Mouse (Mus musculus): ENCODE results near the gene Gm20388. TPM values are rescaled to one million over a fixed set of nuclear protein-coding genes. Genes with fewer than 3 reads are reported as not detected.
A peak's percentile ranks its signal among the peaks of the same experiment; 100 is the strongest.

Gm20388 gene
- total RNA-seq, 1 experiment from 2014 or later = 35.7 TPM

DNA sequence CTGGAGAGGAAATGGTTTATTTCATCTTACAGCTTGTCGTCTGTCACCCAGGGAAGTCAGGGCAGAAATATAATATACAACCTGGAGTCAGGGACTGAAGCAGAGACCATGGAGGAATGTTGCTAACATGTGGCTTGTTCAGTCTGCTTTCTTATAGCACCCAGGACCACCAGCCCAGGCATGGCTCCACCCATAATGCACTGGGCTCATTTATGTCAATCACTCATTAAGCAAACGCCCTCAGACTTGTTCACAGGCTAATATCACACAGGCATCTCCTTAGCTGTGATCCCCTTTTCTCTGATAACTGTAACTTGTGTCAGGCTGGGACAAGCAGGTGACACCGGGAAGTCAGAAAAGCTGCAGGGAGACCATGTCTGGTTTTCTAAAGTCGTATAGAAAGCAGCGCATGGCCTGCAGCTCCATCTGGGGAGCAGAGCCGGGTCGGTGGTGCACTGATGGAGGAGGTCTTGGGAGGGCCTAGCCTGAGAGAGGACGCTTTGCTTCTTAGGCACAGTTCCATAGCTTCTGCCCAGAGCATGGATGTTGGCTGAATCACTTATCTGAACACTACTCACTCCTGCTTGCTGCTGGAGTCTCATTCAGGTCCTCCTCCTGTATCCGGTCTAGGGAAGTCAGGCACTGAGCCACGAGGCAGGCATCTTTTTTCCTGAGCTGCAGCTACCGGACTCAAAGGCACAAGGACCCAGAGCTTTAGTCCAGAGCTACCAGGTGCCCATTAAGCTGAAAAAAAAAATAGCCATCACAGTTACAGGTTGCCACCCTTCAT lies 1252.5 kb downstream of the Gm20388 start:
- no peak for ATAC-seq (replicated peaks; ENCODE audit: low read depth, poor library complexity, severe bottlenecking)

DNA sequence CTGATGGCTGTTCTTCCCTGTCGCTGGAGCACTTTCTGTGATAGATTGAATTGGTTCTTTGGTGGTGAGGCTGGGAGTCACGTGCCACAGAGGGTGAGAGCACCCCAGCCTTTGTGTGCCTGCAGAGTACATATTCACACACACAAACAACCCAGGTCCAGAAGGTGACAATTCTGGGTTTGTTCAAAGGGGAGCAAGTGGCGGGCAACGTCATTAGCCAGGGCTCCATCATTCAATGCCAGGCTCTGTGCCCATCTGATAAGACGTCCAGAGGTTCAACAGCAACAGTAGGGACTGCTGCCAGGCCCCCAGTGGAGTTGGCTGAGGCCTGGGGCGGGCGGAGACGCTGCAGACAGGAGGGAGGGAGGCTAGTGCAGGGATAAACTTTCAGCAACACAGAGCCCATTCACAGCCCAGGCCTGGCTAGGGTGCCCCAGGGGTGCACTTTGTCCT lies 1253.4 kb downstream of the Gm20388 start:
- ATAC-seq (replicated peaks; ENCODE audit: low read depth, poor library complexity, severe bottlenecking) = peak; percentile 65

DNA sequence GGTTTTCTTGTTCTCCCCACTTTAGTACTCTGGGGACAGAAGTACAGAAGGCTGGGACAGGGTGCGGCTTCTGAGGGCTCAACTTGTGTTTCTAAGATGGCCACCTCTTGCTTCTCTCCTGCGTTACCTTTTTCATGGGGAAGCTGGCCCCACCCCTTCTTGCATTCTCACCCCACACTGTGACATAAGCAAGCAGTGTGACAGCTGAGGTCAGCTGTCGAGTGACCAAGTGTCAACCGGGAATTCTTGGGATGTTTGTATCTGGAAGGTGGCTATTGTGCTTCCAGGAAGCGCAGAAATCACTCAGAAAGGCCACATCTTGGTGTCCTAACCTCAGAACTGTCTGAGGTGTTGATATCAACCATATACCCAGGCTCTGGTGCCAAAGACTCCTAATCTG lies 1257.4 kb downstream of the Gm20388 start:
- ATAC-seq (replicated peaks; ENCODE audit: low read depth, poor library complexity, severe bottlenecking) = no peak

DNA sequence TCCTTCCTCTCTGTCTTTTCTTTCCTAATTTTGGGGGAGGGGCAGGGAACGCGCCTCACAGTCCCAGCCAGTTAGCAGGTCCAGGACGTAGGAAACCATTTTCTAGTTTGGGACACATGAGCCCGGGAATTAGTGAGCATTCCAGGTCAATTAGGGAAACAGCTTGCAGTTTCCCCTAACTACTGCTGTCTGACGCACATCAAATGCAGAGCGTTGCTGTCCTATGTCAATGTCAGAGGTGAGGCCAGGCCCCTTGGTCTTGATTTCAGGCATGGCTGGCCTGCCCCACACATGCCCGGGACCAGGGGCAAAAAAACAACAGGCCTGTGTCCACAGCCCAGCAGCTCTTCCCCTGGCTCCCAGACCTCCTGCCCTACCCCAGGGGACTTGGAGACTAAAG lies 1259.5 kb downstream of the Gm20388 start:
- peak; percentile 14; the same call in 1 of the 2 replicates for ATAC-seq (replicated peaks; ENCODE audit: low read depth, poor library complexity, severe bottlenecking)

DNA sequence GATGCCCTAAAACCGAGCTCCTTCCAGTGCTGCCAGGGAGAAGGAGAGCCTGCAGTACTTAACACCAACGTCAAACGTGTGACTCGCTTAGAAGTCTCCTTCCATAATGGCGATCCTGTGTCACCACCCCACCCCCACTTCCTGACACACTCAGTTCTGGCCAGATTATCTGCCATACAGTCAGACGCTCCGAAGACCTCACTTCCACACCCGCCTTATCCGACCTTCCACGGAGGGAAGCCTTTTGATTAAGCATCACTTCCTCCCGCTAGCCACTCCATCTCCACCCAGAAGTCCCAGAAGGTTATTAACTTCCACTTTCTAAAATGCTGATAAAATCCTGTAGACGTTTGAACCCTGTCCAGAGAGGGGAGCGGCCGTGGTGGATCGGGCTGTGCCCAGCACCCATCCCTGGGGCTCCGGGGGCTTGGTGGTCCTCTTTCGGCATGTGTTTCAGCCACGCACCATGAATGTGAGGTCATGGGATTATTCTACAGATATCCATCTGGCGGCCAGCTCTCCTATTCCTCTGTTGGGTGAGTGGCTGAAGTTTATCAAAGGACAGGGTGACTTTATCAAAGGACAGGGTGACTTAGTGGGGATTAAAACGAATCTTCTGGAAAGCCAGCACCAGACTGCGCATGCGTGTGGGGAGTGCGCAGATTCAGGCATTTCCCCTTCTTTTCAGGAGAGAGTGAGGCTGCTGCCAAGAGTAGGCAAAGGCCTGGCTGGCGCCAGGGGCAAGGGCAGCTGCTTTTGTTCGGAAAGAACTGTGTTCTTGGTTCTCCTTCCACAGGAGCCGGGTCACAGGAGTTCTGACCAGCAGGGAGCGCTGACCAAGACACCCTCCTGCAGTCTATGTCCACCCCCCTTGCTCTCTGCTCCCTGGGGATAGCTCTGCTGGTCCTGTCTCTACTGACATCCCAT lies 1260.2 kb downstream of the Gm20388 start:
- ATAC-seq (replicated peaks; ENCODE audit: low read depth, poor library complexity, severe bottlenecking) = peak; percentile 71

DNA sequence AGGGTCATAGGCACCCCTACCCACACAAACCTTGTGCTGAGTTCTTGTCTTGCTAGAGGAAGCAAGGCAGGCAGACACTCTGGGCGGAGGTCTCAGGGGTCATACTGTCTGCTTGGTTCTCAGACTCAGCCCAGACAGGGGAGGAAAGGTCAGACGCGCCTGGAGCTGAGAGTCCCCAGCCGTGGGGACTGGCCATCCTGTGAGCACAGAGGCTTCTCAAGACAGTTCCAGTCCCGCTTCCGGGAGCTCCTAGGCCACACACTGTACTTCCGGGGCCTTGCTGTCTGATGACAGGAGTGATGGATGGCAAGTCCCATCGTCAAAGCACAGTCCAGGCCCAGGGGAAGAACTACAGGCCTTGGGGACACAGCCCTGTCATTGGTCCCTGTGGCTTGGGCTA lies 1261.9 kb downstream of the Gm20388 start:
- ATAC-seq (replicated peaks; ENCODE audit: low read depth, poor library complexity, severe bottlenecking) = no peak

DNA sequence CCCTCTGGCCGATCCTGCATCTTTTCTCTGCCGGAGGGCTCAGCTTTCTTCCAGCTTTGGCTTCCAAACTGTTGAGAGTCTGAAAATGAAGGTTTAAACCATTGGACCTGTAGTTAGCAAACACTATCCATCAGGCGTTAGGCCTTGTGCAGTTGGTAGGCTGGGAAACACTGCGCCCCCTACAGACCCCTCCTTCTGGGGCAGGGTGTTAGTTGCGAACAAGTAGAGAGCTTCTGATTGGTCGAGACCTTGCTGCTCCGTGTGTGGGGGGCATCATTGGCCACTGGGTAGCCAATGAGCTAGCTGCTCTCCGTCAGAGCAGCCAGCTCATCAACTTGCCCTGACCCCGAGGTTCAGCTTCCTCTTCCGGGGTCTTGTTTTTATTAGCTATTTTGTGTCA lies 1263.5 kb downstream of the Gm20388 start:
- ATAC-seq (replicated peaks; ENCODE audit: low read depth, poor library complexity, severe bottlenecking) = no peak

DNA sequence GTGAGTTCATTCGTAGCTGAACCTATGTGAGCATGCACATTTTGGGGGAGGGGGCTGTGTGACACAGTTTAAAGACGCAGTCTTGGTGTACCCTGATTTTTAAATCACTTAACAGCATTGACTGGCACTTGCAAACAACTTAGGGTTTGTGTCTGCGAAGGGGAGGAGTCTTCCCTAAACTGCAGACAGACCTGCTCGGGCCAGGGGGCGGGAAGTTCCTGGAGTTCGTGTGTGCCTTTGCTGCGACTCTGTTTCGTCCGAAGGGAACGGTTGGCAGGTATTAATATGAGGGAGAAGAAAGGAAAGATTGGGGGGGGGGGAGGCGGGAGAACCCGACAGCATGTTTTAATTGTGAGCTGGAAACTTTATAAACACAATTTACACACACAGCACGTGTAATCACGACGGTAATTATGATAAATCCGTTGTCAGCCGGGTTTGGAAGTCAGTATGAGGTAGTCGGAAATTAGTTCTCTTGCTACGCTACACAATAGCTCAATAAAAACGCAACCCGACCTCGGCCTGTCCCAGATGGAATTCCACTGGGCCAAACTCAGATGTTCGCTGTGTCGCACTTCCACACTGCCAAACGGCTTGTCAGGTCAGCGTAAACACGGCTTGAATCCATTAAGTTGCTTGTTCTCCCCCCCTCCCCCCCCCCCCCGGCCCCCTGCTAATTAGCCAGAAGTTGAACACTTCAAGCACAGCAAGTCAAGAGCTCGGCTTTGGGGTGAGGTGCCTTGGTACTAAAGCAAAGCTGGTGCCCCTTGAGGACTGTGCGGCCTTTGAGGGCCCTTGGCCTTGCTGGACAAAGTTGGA lies 1264.3 kb downstream of the Gm20388 start:
- no peak for ATAC-seq (replicated peaks; ENCODE audit: low read depth, poor library complexity, severe bottlenecking)

DNA sequence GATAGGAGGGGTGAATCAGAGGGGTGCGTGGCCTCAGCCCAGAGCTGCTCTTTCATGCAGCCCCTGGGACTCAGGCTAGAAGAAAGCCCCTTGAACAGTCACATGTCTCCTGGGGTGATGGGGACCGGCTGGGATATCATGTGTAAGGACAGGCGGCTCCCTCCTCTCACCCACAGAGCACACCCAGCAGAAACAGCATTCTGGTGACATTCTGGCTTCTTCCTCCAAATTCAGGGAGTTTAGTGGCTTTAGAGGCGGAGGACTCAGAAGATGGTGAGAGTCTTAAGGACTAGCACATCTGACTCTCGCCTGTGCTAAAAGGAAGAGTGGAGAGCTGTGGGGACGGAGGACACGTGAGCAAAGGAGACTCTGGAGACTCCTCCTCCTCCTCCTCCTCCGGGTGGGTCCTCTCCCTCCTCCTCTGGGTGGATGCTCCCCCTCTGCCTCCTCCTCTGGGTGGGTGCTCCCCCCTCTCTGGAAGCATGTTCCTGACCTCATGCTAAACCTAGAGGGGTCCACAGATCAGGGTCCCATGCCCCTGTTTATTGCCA lies 1265.0 kb downstream of the Gm20388 start:
- ATAC-seq (replicated peaks; ENCODE audit: low read depth, poor library complexity, severe bottlenecking) = no peak

DNA sequence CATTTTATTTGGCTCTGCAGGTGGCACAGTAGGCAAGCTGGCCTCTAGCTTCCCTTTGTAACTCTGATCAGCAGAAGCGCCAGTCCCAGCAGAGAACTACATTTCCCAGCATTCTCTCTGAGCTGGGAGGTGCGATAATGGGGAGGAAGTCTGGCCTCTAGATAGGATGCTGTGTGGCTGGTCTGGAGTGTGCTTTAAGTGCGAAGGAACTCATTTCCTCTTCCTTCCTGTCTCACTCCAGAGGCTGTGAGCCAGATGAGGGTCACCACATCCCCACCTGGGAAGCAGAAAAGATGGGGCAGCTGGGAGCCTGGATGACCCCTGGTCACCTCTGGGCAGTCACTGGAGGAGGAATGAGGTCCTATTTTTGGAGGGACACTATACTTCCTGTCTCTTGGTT lies 1265.7 kb downstream of the Gm20388 start:
- ATAC-seq (replicated peaks; ENCODE audit: low read depth, poor library complexity, severe bottlenecking) = peak; percentile 95

DNA sequence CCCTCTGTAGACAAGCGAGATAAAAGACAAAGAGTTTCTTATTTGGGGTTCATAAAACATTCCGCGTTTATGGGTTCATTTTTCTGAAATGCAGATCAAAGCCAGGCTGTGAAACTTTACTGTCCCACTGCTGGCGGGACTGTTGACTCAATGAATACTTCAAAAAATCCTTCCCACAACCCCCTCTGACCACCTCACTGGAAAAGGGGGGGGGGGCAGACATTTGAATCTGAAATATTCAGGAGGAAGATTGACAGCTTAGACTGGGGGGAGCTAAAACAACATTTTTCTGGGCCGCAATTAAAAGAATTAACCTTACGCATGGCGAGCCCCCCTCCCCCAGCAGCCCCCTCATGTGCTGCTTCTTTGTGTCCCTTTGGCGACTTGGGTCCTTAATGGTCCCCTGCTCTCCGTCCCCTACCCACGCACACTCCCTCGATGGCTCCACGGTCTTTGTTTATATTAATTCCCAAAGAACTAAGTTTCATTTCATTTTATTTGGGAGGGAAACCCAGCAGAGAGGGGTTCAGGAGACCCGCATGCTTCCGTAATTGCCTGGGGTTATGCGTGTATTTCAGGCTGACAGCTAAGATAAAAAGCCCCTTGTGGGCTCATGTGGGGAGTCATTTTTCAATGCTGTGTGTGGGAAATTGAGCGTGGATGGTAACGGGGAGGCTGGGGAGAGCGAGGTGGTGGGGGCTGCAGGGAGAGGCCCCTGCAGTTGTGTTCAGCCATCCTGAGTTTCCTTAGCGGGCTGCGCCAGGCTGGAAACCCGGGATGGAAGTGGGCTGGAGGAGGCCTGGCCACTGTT lies 1270.0 kb downstream of the Gm20388 start:
- ATAC-seq (replicated peaks; ENCODE audit: low read depth, poor library complexity, severe bottlenecking) = no peak

DNA sequence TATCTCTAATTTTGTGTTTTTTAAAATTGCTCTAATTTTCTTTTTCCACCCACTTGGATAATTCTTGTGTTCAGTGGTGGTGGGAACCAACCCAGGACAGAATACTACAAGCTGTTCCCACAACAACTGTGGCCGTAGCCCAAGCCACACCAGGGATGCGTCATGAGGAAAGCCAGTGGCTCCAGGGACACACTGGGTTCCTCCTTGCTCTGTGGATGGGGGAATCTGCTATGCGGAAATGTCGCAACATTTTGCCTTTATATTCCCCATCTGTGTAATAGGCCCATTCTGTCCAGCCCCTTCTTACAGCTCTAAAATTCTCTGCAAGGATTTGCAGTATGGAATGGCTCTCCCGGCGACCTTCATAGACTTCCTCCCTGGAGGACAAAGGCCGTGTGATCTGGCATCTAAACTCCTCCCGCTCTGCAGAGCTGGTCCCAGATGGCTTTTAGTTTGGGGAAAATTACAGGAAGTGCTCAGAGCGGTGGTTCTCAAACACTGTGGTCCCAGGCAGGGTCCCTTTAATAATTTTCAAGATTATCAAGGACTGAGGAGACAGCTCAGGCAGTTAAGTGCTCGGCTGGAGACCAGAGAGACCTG lies 1270.7 kb downstream of the Gm20388 start:
- ATAC-seq (replicated peaks; ENCODE audit: low read depth, poor library complexity, severe bottlenecking) = no peak

DNA sequence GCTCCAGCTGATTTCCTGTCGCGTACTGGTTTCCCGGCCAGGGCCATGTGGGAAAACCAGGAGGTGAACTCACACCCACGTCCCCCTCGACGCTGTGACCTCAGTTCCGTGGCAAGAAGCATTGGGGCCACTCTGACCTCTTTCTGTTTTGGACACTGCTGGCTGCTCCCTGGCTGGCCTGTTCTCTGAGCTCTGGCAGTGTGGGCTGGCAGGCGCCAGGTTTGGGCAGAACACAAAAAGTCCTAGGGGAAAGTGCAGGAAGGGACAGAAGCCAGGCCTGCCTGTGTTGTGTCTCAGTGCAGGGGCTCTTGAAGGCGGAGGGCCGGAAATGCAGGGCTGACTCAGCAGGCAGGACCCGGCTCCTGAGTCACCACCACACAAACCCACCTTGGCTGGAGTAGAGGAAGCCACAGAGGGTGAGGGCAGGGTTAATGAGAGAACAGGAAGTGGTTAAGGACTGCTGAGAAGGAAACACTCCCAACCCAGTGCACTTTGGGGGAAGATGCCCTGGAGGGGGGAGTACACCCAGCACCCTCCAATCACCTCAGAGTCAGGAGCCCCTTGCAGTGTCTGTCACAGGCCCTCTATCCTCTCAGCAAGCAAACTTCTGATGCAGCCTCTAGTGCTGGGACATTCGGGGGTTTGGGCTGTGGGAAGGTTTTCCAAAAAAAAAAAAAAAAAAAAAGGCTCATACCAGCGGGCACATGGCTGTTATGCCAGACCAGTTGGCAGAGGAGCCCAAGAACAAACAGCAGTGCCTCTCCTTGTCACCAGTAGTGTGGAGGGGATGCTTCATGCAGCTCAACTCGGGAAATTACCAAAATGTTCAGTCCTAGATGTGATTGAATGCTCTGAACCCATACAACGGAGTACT lies 1277.1 kb downstream of the Gm20388 start:
- ATAC-seq (replicated peaks; ENCODE audit: low read depth, poor library complexity, severe bottlenecking) = peak; percentile 95

DNA sequence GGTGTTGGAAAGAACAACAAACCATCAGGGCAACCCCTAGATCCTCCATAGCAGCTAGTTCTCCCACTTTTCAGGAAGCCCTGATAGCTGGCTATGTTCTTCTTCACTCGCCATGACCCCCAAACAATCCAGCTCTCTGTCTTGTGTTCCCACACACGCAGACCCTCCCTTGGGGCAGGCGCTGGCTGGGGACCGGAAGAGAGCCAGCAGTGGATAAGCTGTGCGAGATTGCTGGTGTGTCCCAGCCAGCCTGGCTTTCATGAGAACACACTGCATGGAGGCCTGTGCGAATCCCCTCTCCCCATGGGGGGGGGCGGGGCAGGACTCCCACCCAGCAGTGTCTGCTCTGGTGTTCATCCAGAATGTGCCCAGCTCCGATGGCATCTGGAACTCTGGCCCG lies 1278.4 kb downstream of the Gm20388 start:
- ATAC-seq (replicated peaks; ENCODE audit: low read depth, poor library complexity, severe bottlenecking) = no peak

DNA sequence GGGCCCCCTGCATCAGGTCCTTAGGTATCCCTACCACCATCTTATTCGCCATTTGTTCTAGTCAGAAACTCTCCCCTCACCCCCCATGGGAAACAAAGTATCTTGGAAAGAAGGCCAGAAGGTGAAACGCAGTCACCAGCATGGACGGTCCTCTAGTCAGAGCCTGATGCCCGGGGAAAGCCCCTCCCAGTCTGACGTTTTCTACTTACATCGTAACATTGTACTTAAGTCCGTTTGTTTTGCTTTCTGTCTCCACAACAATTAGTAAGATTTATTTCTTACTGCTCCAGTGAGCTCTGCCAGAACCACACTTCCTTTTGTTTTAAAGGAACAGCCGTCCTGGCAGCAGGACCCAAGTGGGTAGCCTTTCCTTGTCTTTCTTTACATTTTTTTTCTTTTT lies 1281.8 kb downstream of the Gm20388 start:
- no peak for ATAC-seq (replicated peaks; ENCODE audit: low read depth, poor library complexity, severe bottlenecking)

DNA sequence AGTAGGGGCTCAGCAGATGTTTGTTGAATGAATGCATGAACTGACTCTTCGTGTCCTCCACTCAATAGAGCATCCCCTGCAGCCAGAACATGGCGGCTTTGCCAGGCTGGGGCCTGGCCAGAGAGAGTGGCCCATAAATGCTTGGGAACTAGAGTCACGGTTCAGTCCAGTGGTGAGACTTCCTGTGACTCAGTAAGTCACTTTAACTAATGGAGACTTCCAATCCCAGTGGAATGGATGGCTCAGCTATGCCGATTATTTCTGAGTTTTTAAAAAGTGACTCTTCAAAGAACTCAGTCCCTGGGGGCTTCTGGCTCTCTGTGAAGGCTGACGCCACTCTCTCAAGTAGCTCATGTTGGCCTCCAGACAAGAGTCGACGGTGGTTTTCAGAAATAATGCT lies 1285.3 kb downstream of the Gm20388 start:
- no peak for ATAC-seq (replicated peaks; ENCODE audit: low read depth, poor library complexity, severe bottlenecking)

DNA sequence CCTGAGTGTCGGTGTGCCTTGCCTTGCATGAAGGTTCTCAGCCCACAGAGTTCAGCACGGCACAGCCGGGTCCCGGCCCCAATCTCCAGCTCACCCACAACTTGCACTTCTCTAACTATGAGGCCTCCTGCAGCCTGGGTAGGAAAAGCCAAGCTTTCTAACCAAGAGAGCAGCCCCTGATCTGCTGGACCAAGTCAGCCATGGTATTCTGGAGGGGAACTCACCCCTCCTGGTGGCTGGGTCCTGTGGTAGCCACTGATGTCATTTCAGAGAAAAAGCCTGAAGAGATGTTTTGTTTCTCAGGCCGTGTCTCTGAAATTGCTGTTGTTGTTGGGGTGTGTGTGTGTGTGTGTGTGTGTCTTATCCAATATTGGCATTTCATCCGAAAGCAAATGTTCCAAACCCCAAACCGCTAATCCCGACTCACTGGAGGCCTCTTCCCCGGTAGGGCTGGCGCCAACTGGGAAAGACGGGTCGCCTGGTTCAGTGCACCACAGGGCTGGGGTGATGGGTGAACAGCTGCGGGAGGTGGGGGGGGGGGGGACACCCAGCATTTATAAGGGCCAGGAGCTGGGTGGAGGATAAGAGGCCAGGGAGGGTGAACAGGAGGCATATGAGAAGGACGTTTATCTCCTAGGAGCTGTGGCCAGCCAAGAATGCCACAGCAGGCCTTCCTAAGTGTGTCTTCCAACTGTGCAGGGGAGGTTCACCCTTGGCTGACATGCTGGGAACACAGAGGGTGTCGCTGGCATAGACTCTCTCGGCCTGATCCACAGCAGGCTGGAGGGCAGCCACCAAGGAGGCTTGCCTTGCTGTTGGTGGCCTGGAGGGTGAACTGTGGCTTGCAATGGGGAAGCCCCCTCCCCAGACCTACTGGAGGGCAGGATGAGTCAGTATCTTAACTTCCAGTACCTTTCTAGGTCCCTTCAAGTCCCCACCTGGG lies 1286.4 kb downstream of the Gm20388 start:
- ATAC-seq (replicated peaks; ENCODE audit: low read depth, poor library complexity, severe bottlenecking) = no peak

All from common myeloid progenitor, adult 5-6 weeks (primary cell).